Mouse (Mus musculus): ENCODE results near the gene Traf4.

Gene Traf4

DNA sequence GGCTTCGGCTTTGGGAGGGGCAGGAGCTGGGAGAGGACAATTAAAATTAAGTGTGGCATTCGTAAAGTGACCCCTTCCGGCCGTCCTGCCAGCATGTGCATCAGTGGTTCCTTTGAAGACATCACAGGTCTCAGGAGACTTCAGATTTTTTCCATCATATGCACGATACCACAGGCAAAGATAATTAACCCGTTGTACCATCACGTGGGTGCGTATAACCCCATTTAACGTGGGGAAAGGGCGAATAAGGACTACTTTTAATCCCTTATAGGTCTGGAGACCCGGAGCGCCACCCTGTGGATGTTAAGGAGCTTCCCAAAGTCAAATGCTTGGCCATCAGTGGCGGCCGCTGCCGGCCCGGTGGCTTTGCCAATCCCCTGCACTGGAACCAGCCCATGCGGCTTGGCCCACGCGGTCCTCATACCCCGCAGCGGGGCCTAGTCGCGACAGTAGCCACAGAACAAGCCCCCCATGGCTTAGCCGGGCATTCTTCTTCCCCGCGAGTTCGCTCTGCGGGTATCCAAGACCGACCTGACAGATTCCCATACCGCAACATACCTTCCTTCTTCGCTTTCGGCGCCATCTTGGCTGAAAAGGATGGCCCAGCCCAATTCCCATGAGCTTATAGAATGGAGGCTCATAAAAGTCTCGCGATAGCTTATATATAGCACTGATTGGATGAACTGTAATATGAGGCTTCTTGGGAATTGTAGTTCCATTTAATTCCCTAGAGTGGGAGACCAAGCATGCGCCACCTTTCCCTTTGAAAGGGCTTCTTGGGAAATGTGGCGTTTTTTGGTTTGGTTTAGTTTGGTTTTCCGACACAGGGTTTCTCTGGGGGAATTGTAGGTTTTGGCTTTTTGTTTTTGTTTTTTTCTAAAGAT lies 17.8 kb upstream of the Traf4 start, which contains the start of gene Rpl23a:
Gene Rpl23a (minus strand): TSS at position 624 of the 884 bp plus-strand sequence.
- peak; percentile 93 for DNase-seq (ENCODE audit: extremely low spot score, low read depth, low spot score)

DNA sequence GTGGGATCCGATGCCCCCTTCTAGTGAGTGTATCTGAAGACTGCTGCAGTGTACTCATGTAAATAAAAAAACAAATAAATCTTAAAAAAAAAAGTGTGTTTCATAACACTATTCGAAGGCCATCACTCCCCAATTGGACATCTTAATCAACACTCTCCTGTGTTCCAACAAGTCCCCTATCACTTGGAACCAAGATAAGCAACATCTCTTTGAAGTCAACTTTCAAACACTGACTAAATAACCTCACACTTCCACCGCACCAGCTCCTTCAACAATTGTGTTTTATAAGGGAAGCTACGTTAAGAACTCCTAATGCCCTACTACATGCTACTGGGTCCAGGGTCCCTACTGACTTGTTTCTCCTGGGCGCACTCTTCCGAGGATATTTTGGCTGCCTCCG lies 17.1 kb upstream of the Traf4 start:
- no peak for DNase-seq (ENCODE audit: extremely low spot score, low read depth, low spot score)

DNA sequence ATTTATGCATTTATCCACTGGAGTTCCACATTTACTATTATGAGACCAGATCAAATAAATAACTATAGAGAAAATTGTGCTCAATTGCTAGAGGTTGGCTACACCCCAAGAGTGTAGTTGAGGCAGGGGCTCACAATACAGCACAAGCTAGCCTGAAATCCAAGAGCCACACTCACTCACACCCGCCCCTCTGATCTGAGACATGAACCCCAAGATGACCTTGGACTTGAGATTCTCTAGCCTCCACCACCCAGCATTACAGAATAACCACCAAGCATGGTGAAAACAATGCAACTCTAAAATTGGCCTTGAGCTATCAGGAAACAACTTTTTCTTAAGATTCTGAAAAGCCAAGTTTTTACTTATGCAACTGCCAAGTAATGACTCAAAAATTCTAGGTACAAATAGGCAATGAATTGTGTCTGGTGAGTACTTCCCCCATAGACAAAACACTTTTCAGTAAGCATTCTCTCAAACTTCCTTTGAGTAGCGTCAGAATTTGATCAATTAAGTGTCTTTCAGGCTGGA lies 16.5 kb upstream of the Traf4 start:
- no peak for DNase-seq (ENCODE audit: extremely low spot score, low read depth, low spot score)

DNA sequence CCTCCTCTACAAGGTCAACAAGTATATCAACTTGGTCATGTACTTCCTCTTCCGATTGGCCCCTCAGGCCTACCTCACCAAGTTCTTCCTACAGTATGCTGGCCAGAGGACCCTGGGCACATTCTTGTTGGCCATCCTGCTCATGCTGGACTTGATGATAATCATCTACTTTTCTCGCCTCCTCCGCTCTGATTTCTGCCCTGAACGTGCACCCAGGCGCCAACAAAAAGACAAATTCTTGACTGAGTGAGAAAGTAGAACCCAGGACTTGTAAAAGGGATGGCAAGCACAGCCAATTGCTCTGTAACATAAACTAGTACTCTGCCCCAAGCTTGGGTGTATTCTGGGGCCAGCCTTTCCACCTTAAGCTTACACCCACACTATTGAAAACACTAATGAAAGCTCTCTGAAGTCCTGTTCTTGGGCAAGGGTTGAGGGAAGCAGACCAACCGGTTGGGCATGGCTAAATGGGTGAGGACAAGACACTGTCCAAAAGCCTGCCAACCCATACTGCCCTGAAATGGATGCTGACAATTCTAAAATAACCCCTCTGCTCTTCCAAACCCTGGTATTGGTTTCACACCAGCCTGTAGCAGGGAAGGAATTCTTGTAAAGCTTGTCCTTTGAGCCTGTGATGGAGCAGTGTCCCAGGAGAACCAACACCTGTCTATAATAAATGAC lies 14.8 kb upstream of the Traf4 start:
- no peak for DNase-seq (ENCODE audit: extremely low spot score, low read depth, low spot score)

DNA sequence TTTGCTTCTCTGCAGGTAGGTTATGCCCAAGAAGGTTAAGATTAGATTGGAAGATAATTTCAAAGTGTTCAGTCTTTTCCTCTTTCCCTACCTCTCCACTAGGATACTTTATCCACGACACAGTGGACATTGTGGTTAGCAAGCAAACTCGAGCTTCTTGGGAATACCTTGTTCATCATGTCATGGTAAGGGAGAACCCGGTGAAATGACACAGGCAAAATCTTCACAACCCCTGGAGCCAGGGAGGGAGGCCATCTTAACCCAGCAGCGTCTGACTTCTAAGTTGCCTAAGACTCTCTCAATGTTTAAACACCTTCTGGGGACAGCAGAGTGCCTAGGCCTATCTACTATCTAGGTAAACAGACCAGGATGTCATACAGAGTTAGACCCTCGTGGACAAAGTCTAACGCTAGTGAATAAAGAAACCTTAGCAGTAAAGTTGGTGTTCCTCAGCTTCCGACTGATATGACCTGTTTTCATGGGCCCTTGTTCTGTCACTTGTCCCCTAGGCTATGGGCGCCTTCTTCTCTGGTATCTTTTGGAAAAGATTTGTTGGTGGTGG lies 14.1 kb upstream of the Traf4 start:
- no peak for DNase-seq (ENCODE audit: extremely low spot score, low read depth, low spot score)

DNA sequence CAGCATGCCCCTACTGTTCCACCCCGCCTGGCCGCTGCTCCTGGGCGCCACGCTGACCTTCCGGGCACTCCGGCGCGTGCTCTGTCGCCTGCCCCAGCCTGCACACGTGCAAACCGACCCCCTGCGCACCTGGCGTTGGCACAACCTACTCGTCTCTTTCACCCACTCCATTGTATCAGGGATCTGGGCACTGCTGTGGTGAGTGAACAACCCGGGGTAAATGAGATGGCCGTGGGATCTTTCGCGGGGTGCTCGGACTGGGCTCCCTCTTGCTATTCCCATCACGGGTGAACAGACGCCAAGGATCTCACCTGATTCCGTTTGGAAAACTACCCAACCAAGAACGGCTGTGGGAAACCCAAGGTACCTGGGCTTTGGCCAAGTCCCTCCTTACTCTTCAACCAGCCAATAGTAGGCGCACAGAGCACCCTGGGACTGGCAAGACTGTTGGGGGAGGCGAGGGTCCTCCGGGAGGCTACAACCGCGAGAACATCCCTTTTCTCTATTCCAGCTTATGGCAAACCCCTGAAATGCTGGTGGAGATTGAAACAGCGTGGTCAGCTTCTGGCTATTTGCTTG lies 13.6 kb upstream of the Traf4 start:
- no peak for DNase-seq (ENCODE audit: extremely low spot score, low read depth, low spot score)

DNA sequence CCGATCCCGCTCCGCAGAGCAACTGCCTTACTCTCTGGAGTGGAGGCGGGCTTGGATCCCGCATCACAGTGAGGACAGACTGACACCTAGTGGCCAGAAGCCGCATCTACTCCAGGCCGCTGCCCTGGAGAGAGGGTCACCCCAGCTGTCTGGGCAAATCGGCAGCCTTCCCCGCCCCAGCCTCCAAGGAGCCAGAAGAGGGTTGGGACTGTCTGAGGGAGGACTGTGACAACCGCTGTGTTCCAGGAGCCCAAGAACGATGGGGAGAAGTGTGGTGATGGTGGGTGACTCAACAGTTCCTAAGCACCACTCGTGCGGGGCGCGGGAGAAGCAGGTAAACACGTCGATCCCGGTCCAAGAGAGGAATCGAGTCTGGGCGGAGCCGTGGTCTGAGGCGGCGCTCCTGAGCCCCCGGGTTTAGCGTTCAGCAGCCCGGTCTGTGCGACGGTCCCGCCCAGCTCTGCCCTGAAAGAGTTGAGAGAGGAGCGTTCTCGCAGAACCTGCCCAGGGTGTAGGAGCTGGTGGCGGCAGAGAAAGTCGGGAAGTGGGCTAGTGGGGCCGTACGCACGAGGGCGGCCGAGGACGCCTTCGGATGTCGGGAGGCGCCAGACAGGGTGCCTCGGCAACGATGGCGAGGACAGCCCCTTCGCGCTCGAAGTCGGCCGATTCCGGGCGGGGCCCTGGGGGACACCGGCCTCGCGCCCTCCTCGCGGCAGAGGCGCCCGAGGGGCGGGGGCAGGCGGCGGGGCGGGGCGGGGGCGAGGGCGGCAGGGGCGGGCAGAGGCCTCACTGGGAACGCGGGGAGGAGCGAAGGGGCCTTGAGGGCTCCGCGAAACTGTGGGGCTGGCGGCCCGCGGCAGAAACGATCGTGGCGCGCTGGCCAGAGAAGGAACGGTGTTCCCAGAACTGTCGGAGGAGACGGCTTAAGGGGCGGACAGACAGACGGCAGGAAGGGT lies 12.8 kb upstream of the Traf4 start:
- DNase-seq (ENCODE audit: extremely low spot score, low read depth, low spot score) = peak; percentile 89

DNA sequence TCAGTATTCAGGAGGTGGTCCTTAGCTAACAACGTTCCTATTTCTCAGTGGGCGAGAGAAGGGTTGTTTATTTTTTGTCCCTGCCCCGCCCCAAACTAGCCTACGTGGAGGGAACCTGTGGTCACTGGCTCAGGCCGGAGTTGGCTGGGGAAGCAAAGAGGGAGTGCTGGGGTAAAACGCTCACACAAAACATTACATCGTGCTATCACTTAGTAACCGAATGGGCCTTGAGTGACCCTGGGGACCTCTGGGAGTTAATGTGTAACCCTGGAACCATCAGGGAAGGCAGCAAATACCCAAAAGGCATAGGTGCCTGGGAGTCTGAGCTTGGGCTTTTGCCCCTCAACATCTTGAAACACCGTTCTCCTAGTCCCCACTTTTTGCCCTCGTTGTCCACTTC lies 12.0 kb upstream of the Traf4 start:
- no peak for DNase-seq (ENCODE audit: extremely low spot score, low read depth, low spot score)

DNA sequence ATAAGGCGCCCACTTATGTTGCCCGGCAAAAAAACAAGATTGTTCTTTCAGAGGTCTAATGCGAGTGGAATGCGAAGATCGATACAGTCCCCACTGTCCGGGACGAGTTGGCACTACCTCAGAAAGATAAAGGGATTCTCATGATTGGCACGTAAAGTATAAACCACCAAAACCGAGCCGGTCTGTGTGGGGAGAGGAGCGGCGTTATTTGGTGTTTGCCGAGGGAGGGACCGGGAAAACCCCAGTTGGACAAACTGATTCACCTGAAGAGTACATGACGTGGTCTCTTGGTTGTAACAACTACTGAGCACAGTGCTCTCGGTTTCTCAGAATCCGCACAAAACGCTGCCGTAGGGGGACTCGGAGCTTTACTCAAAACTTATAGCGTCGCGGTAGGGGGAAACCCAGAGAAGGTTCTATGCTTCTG lies 11.5 kb upstream of the Traf4 start:
- no peak for DNase-seq (ENCODE audit: extremely low spot score, low read depth, low spot score)

DNA sequence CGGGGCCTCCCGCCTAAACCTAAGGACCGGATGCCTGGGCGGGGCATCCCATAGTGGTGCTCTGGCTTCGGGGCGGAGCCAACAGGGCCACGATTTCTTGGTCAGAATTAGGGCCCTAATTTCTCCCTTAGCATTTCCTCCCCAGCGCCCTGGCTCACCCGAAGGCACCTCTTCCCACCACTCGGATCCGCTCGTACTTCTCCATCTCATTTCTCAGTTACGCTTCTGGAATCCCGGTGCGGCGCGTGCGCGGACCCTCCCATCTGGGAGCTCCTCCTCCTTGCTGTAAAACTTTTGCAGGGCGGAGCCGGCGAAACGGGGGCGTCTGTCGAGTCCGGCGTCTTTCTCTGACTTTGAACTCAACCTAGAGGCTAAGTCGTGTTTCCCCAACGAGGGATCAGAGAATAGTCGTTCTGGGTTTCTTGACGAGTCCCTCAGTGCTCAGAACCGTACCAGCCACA lies 11.0 kb upstream of the Traf4 start, which contains the start of the genes Nek8 and Tlcd1:
Gene Nek8 (minus strand): TSS at position 274 of the 461 bp plus-strand sequence.
Gene Tlcd1 (plus strand): TSS at position 310 of the 461 bp plus-strand sequence.
- DNase-seq (ENCODE audit: extremely low spot score, low read depth, low spot score) = no peak

DNA sequence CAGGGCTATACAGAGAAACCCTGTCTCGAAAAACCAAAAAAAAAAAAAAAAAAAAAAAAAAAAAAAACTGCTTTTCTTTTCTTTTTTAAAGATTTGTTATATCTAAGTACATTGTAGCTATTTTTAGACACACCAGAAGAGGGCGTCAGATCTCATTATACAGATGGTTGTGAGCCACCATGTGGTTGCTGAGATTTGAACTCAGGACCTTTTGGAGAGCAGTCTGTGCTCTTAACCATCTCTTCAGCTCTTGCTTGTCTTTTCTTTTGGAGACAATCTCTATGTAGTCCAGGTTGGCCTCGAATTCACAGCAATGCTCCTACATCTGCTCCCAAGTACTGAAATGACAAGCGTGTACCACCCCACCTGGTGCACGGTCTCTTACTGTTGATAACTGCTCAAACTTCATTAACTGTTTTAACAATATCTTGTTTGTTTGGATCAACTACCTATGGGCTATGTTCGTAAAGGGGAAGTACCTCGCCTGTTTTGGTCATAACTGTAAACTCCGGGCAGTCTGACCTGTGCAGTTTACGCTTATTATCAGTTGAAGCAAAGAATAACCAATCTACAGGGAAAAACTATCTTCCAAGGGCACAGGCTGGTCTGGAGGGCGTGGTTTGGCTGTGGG lies 10.5 kb upstream of the Traf4 start:
- no peak for DNase-seq (ENCODE audit: extremely low spot score, low read depth, low spot score)

DNA sequence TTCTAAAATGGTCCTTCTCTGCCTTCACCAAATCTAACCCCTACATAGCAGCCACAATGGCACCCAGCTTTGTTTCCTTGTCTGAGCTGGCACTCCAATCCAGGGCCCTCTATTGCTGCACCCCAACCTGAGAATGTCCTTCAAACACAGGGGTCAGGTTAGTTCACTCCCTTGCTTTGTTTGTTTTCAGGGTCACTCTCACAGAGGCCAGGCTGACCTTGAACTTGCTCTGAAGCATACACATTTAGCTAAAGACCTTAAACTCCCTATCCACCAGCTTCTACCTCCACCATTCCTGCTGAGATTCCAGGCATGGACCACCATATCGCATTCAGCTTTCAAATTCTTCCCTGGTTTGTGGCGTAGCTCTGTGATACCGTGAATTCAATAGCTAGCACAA lies 9.1 kb upstream of the Traf4 start:
- DNase-seq (ENCODE audit: extremely low spot score, low read depth, low spot score) = no peak

DNA sequence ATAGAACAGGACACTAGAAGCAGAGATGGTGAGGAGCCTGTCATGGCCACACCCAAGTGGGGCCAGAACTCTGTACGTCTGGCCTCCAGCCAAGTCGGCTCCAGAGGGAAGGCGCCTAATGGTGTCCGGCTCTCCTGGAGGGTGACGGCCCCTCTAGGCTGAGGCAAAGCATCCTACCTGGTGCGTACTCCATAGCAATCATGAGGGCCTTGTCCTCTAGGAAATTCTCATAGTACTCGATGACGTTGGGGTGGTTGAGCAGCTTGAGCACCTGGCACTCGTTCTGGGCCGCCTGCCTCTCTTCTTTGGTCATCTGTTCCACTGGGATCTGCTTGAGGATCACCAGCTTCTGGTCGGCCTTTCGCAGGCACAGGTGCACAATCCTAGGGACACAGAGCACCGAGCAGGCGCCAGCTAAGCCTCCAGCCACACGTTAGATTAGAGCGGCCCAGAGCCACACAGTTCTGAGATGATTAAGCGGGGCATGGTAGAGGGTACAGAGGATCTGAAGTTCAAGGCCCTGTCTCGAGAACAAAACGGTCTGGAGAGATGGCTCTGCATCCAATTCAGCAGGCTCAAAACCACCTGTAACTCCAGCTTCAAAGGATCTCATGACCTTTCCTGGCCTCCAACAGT lies 7.5 kb upstream of the Traf4 start:
- no peak for DNase-seq (ENCODE audit: extremely low spot score, low read depth, low spot score)

DNA sequence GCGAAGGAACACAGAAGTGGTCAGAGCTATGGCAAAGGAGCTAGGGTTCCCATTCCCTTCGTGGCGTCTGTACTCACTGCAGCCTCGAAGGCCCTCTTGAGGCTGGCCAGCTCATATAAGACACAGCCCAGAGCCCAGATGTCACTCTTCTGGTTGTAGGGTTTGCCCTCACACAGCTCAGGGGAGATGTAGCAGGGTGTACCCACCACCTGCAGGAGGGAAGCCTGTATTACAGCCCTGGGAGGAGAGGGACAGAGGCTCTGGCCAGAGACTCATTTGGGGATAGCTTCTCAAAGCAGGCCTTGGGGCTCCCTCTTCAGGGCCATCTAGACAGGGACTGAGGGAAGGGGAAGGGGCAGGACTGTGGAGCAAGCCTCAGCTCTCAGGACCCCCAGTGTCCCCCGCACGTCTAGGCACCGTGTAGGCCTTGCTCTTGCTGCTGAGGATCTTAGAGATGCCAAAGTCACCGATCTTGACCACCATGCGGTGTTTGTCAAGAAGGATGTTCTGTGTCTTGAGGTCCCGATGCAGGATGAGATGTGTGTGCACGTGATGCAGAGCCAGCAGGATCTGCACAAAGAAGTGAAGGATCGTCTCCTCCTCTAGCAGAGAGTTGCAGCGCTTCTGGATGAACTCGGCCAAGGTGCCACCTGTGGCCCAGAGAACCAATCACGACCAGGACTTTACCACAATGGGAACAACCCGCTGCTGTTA lies 6.8 kb upstream of the Traf4 start:
- no peak for DNase-seq (ENCODE audit: extremely low spot score, low read depth, low spot score)

DNA sequence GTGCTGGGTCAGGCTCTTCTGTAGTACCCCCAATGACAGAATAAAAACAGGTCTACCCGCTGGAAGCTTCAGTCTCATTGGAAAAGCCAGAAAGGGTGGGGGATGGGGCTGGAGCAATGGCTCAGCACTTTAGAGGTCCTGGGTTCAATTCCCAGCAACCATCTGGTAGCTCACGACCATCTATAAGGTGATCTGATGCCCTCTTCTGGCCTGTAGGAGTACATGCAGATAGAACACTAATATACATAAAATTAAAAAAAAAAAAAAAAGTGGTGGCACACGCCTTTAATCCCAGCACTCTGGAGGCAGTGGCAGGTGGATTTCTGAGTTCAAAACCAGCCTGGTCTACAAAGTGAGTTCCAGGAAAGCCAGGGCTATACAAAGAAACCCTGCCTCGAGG lies 5.9 kb upstream of the Traf4 start:
- DNase-seq (ENCODE audit: extremely low spot score, low read depth, low spot score) = no peak

DNA sequence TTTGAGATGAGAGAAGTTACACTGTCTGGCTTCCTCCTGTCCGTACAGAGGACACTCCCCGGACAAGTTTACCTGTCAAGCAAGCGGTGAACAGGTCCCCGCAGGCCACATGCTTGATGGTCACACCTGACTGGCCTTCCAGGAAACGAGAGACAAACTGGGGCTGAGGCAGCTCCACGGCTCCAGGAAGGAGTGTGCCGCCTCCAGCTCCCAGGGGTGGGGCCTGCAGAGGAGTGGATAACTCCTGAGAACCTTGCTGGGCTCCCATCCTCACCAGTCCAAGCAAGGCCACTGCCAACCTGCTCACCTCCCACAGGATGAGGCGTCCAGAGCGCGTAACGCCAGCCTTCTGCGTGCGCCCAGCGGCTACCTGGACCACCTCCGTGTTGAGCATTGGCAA lies 4.9 kb upstream of the Traf4 start:
- no peak for DNase-seq (ENCODE audit: extremely low spot score, low read depth, low spot score)

DNA sequence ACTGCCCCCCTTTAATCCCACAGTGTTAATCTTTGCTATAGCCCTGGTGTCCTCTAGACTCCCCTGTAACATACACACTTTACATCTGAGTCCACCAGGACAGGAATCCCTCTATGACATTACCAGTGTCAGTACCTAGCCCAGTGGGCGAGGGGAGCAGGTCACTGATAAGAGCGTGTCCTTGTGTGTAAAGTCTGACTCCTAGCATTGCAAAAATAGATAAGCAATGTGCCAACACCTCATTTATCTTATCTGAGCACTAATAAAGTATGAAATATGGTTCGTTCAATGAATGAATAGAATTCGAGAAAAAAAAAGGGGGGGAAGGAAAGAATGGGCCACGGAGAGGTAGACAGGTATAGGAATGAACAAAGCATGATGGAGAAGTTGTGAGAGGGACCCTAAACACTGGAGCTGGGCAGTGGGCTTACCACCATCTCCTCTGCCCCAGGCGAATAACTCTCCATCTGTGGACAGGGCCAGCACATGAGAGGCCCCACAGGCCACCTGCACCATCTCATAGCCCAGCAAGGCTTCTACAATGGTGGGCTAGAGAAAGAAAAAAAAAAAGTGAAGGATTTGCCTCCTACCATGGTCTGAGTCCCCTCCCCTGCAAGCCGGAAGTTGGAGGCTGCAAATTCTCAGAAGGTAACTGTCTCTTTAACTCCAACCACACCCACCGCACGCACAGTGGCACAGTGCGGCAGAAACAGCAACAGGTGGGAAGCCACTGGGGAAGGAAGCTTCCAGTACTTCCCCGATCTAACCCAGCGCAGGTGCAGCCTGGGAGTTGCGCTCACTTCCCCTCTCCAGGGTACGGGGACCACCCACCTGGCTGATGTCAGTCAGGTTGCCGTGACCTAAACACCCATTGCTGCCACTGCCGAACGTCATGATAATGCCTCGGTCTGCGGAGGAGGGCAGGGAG lies 3.4 kb upstream of the Traf4 start:
- DNase-seq (ENCODE audit: extremely low spot score, low read depth, low spot score) = no peak
